Mouse (Mus musculus) E14TG2a.4 (cell line): ENCODE results near the gene Pde4d.

Source experiments
- CTCF ChIP-seq: conservative IDR thresholded peaks from 2 replicates; pipeline ENCODE4 v1.5.1; 2014; ENCODE audit warnings: low read length
- NANOG ChIP-seq: IDR thresholded peaks from 2 replicates; pipeline ENCODE4 v1.6.1; 2014; ENCODE audit warnings: borderline replicate concordance, low read length, mixed read lengths
- POU5F1 ChIP-seq: IDR thresholded peaks from 2 replicates; pipeline ENCODE4 v1.6.1; 2014; ENCODE audit warnings: low read length, borderline replicate concordance

DNA sequence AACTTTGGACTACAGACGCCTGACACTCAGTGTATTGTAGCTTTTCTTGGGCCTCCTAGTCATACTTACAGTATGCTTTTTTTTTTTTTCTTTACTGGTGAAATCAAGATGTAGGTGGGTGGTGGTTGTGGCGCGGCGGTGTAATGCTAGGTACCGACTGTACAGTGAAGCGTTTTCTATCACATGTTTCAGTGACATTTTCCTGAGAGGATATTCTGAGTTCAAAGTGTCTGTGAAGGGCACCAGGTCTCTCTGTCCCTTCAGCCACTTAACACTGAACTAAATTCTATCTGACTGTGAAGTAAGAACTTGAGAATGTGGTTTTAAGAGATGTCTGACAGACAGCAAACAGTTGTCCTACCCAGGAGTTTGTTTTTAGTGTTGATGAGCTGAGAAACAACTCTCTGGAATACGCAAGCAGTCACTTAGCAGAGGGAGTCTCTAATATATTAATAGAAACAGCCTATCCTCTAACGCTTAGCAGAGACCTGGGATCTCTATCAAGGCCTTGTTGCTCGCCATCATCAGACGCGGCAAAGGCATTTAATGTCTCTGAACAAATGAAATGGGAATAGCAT lies 1175.1 kb downstream of the Pde4d start:
- TF ChIP-seq CTCF, result no peak
- TF ChIP-seq NANOG, result no peak
- TF ChIP-seq POU5F1, result no peak
